Mouse (Mus musculus) C2C12 (cell line): ENCODE results near the gene Tvp23b. TPM values are rescaled to one million over a fixed set of nuclear protein-coding genes. Genes with fewer than 3 reads are reported as not detected.

Experiments
- H3K27me3 ChIP-seq: one replicate; pipeline ENCODE4 v1.6.1; 2011; ENCODE audit not compliant: control insufficient read depth, insufficient read depth, insufficient read length
- H3K36me3 ChIP-seq: one replicate; pipeline ENCODE4 v1.6.1; 2011; ENCODE audit not compliant: control insufficient read depth, insufficient read depth
- H3K4me3 ChIP-seq: one replicate; pipeline ENCODE4 v1.5.1; 2011; ENCODE audit warnings: mild to moderate bottlenecking, control low read depth; ENCODE audit not compliant: poor library complexity, insufficient read depth, severe bottlenecking
- H3K79me2 ChIP-seq: one replicate; pipeline ENCODE4 v1.6.1; 2011; ENCODE audit not compliant: control insufficient read depth, insufficient read depth
- H3K79me3 ChIP-seq: one replicate; pipeline ENCODE4 v1.6.1; 2011; ENCODE audit warnings: low read depth, control low read depth
- H3ac ChIP-seq: one replicate; pipeline ENCODE3; 2011; ENCODE audit warnings: low read depth; ENCODE audit not compliant: control insufficient read depth, insufficient read length
- CEBPB ChIP-seq: IDR thresholded peaks from one replicate; pipeline ENCODE4 v1.6.1; 2011; ENCODE audit warnings: low read depth, mild to moderate bottlenecking, control low read depth, moderate library complexity
- CTCF ChIP-seq: IDR thresholded peaks from one replicate; pipeline ENCODE4 v1.5.1; 2011; ENCODE audit not compliant: control insufficient read depth, insufficient read depth, insufficient read length
- FOSL1 ChIP-seq: IDR thresholded peaks from one replicate; pipeline ENCODE4 v1.8.0; 2011; ENCODE audit warnings: mild to moderate bottlenecking, low read length; ENCODE audit not compliant: poor library complexity, insufficient read depth, severe bottlenecking
- MAX ChIP-seq: IDR thresholded peaks from one replicate; pipeline ENCODE4 v1.6.1; 2011; ENCODE audit warnings: mild to moderate bottlenecking, control low read depth
- MYOD1 ChIP-seq: IDR thresholded peaks from one replicate; pipeline ENCODE4 v1.6.1; 2011; ENCODE audit warnings: low read depth; ENCODE audit not compliant: control insufficient read depth, insufficient read length
- MYOG ChIP-seq: IDR thresholded peaks from one replicate; pipeline ENCODE4 v1.6.1; 2011; ENCODE audit not compliant: control insufficient read depth, insufficient read length; ENCODE audit errors: extremely low read depth
- USF1 ChIP-seq: IDR thresholded peaks from one replicate; pipeline ENCODE4 v1.6.1; 2011; ENCODE audit warnings: low read depth, mild to moderate bottlenecking, control low read depth, moderate library complexity
- polyA plus RNA-seq: library from polyadenylated mRNA; unstranded; fragments of >200 nt; fragmentation: generic; extraction: Trizol; gene quantifications from one replicate; pipeline ENCODE4 v1.2.1, GENCODE M21; 2012; ENCODE audit warnings: missing spikeins

The Tvp23b gene
- polyA plus RNA-seq, 1 experiment: 13.7 TPM

DNA sequence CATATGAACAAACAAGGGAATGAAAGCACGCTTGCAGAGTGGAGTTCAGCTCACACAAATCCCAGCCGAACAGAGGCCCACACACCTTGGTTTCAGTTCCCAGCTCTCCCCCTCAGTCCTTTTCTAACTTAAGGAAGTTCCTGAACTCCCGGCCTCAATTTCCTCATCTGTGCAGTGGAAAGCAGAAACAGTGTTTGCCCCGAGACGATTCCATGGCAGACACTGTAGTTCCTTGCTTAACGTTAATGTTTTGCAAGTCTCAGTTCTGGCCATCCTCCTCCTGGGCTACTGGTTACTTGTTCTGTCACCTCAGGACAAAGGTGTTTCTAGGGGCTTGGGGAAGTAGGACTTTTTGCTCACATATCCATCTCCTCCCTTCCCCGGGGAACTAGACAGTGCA lies 12.6 kb upstream of the Tvp23b start:
- H3ac ChIP-seq: no peak overlapping the region
- TF ChIP-seq MAX (no peak), MYOG (no peak), MYOD1 (no peak), CEBPB (no peak), FOSL1 (no peak), CTCF (no peak)
- H3K79me3 ChIP-seq: no peaks in the 10 kb centered on the region
- H3K36me3 ChIP-seq: no peaks in the 10 kb centered on the region
- no peaks in the 10 kb centered on the region for H3K79me2 ChIP-seq
- peaks cover 14% of the 10 kb centered on the region for H3K27me3 ChIP-seq
- H3K4me3 ChIP-seq: no peak overlapping the region

DNA sequence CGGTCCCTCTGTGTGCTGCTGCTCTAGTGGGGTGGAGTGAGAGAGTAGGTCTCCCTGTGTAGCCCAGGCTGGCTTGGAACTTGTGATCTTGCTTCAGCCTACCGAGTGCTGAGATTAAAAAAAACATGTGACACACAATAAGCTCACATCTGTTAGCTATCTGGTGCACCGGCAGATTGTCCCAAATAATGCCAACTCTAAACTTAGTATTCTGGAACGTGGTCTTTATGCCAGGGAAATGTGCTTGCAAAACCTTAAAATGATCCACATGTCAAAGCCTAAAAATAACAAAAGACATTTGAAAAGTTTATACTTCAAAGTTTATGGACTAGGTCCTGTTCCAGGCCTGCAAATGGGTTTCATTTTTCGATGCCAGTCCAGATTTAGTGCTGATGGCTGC lies 10.1 kb upstream of the Tvp23b start:
- no peak overlapping the region for H3ac ChIP-seq
- H3K79me3 ChIP-seq: no peaks in the 10 kb centered on the region
- H3K79me2 ChIP-seq: no peaks in the 10 kb centered on the region
- no peaks in the 10 kb centered on the region for H3K36me3 ChIP-seq
- H3K4me3 ChIP-seq: no peak overlapping the region
- TF ChIP-seq CTCF (no peak), FOSL1 (no peak), USF1 (no peak), MAX (no peak), CEBPB (no peak), MYOG (no peak), MYOD1 (no peak)
- H3K27me3 ChIP-seq: peaks cover 11% of the 10 kb centered on the region

DNA sequence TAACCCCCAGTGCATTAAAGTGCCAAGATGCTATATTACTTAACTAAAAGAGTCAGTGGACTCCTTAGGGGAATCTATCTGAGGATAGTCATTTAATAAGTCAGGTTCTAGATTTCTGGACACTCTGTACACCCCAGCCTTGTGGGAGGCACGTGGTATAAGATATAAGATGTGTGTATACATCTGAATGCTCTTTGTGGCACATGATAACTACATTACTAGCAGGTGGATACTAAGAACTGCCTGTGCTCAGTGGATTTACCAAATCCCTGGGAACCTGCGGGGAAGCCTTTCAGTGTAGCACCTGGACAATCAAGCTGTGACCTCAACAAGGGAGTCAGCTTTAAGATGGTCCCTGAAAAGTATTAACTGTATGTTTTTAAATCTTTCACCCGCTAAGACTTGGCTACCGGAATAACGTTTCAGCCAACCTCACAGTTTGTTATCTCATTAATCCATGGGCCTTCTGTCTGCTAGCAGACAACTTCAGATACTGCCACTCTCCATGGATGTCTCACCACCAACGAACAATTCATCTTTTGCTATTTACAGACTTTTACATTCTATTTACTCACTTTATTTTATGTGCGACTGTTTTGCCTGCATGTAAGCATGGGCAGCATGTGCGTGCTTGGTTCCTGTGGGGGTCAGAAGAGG lies 9.4 kb upstream of the Tvp23b start:
- peaks cover 11% of the 10 kb centered on the region for H3K27me3 ChIP-seq
- TF ChIP-seq CEBPB (no peak), USF1 (no peak), CTCF (no peak), MYOD1 (no peak), MAX (no peak), MYOG (no peak), FOSL1 (no peak)

DNA sequence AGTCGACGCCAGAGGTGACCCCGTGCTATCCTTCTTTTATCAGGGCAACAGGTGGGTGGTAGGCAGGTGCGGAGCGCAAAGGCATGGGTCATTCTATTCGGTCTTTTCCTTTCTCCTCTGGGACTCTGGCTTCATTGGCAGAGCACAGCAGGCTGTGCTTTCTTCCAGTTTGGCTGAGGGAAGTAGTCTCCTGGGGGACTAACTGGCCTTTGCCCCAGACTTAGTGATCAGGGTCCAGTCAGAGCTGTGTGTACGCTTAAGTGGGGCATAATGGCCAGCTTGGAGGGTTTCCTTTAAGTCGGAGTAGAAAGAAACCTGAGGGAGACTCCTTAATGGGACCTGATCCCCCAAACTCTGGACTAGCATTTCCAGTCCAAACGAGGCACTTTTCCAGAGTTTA lies 5.8 kb upstream of the Tvp23b start:
- Histone ChIP-seq H3K79me2 (no peaks in the 10 kb centered on the region), H3K27me3 (peaks cover 7% of the 10 kb centered on the region), H3ac (no peak overlapping the region), H3K79me3 (no peaks in the 10 kb centered on the region), H3K4me3 (no peak overlapping the region), H3K36me3 (no peaks in the 10 kb centered on the region)
- TF ChIP-seq FOSL1 (no peak), CTCF (no peak), MYOD1 (no peak), USF1 (no peak), MAX (no peak), CEBPB (no peak), MYOG (no peak)

More for the DNA sequence above, 9.4 kb upstream of the Tvp23b start:
- Histone ChIP-seq H3K4me3 (no peak overlapping the region), H3K79me2 (no peaks in the 10 kb centered on the region), H3ac (no peak overlapping the region), H3K36me3 (no peaks in the 10 kb centered on the region), H3K79me3 (no peaks in the 10 kb centered on the region)

DNA sequence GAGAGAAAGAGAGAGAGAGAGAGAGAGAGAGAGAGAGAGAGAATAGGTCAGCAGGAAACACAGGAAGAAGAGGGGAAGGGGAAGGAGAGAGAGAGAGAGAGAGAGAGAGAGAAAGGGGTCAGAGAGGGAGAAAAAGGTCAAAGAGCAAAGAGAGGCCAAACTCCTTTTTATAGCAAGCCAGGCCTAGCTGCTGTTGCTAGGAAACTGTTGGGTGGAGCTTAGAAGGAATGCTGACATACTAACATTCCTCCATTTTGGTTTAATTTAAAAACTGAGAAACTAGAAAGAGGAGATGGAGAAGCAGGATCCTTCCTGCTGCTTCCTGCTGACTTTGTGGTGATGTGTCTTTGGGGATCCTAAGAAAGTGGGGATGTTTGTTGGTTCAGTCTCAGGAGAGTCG lies 3.6 kb upstream of the Tvp23b start:
- H3K36me3 ChIP-seq: no peaks in the 10 kb centered on the region
- H3K4me3 ChIP-seq: no peak overlapping the region
- peaks cover 13% of the 10 kb centered on the region for H3K79me2 ChIP-seq
- no peaks in the 10 kb centered on the region for H3K27me3 ChIP-seq
- H3ac ChIP-seq: no peak overlapping the region
- peaks cover 8% of the 10 kb centered on the region for H3K79me3 ChIP-seq
- no peak for TF ChIP-seq USF1
- no peak for TF ChIP-seq CTCF
- no peak for TF ChIP-seq MYOG
- no peak for TF ChIP-seq MYOD1
- no peak for TF ChIP-seq CEBPB
- TF ChIP-seq FOSL1: no peak
- TF ChIP-seq MAX: no peak

DNA sequence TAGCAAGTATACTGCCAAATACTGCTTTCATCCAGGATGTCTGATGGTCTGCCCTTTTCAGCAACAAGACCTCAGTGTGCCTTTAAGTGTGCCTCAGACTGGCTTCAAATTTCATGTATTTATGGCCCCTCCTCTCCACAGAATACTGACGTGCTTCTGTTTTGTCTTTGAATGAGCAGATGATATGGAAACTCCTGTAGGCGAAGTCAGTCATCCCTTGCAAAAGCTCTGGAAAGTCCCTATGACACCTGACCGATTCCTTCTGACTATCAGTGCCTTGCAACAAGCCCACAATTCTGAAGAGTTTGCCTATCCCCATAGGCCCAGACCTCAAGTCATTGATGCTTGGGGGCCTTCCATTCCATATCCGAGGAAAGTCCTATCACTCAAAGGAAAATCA lies 2.8 kb upstream of the Tvp23b start:
- H3K79me2 ChIP-seq: peaks cover 20% of the 10 kb centered on the region
- H3ac ChIP-seq: no peak overlapping the region
- TF ChIP-seq MYOD1: no peak
- TF ChIP-seq MAX: no peak
- TF ChIP-seq MYOG: no peak
- no peak for TF ChIP-seq USF1
- no peak for TF ChIP-seq CEBPB
- no peak for TF ChIP-seq FOSL1
- TF ChIP-seq CTCF: no peak
- no peak overlapping the region for H3K4me3 ChIP-seq
- H3K36me3 ChIP-seq: no peaks in the 10 kb centered on the region
- H3K79me3 ChIP-seq: peaks cover 8% of the 10 kb centered on the region
- H3K27me3 ChIP-seq: no peaks in the 10 kb centered on the region
